ENCODE assay signal across 19 mouse cellular contexts in genomic region chr1:82157013-82157412, GRCm38 (mm10).
DNase-seq lines count a peak whose midpoint lies in the region; ATAC-seq and TF ChIP-seq lines count a peak whose summit lies in the region.
"Had no signal": no experiment of that assay in that cellular context is flagged by ENCODE, and none has a peak within 500 bp of the region (broad histone marks: within the 10 kb centered on the region; RNA-seq: fewer than 3 reads in every experiment).

No protein-coding gene starts in this region.

- H3K4me3 ChIP-seq in hindbrain, postnatal 0 days (ENCODE audit: low read length) = no peak overlapping the region
- no peak overlapping the region for H3K4me3 ChIP-seq in hindbrain, embryonic 10.5 days
- H3K4me3 ChIP-seq in layer of hippocampus, adult 2 months = no peak overlapping the region
- H3K4me3 ChIP-seq: heart, embryonic 15.5 days; hindbrain, embryonic 13.5 days; liver, embryonic 13.5 days; midbrain, embryonic 12.5 days had no signal

- no peaks in the 10 kb centered on the region for H3K27me3 ChIP-seq in hindbrain, postnatal 0 days (ENCODE audit: insufficient read depth, low read length)
- H3K27me3 ChIP-seq in hindbrain, embryonic 10.5 days (ENCODE audit: insufficient read depth, poor library complexity, severe bottlenecking) = no peaks in the 10 kb centered on the region
- H3K27me3 ChIP-seq: heart, embryonic 15.5 days; hindbrain, embryonic 13.5 days; liver, embryonic 13.5 days; midbrain, embryonic 12.5 days had no signal

- 0 out of 2 replicates have a peak, but pooled peaks have one; percentile 49 for ATAC-seq in hindbrain, postnatal 0 days

- no peak for TF ChIP-seq POLR2A in brain, embryonic 14.5 days (IDR thresholded peaks at IDR 0.05; ENCODE audit: borderline replicate concordance, extremely low read depth, insufficient read depth, insufficient read length, poor library complexity, severe bottlenecking)

- no peaks in the 10 kb centered on the region for H3K4me1 ChIP-seq in hindbrain, postnatal 0 days (ENCODE audit: insufficient read depth, low read length)
- no peaks in the 10 kb centered on the region for H3K4me1 ChIP-seq in hindbrain, embryonic 10.5 days (replicated peaks)
- H3K4me1 ChIP-seq: heart, embryonic 15.5 days; hindbrain, embryonic 13.5 days; liver, embryonic 13.5 days; midbrain, embryonic 12.5 days had no signal

- intact Hi-C loops in left cerebral cortex, postnatal 36 days (cut with DNase I) = no loop called here

- no peak overlapping the region for H3K4me2 ChIP-seq in hindbrain, postnatal 0 days (ENCODE audit: low read depth, low read length)
- H3K4me2 ChIP-seq: heart, embryonic 15.5 days; hindbrain, embryonic 13.5 days; liver, embryonic 13.5 days; midbrain, embryonic 12.5 days had no signal

- 50% methylated on average over 1 of the region's 1 CpGs for WGBS in hindbrain, postnatal 0 days
- WGBS in hindbrain, embryonic 10.5 days = 83% methylated on average over 1 of the region's 1 CpGs

- H3K9me3 ChIP-seq in hindbrain, postnatal 0 days (ENCODE audit: low read length) = no peaks in the 10 kb centered on the region
- H3K9me3 ChIP-seq in hindbrain, embryonic 10.5 days = no peaks in the 10 kb centered on the region
- H3K9me3 ChIP-seq: G1E; heart, embryonic 15.5 days; hindbrain, embryonic 13.5 days; liver, embryonic 13.5 days; midbrain, embryonic 12.5 days had no signal

- no peak overlapping the region for H3K27ac ChIP-seq in hindbrain, postnatal 0 days
- H3K27ac ChIP-seq in hindbrain, embryonic 10.5 days = no peak overlapping the region
- H3K27ac ChIP-seq in layer of hippocampus, adult 2 months = peak overlapping the region; percentile 85
- H3K27ac ChIP-seq: heart, embryonic 15.5 days; hindbrain, embryonic 13.5 days; liver, embryonic 13.5 days; midbrain, embryonic 12.5 days had no signal

- no peak overlapping the region for H3K9ac ChIP-seq in hindbrain, postnatal 0 days (replicated peaks; ENCODE audit: low read length)
- H3K9ac ChIP-seq: heart, embryonic 15.5 days; hindbrain, embryonic 13.5 days; liver, embryonic 13.5 days; midbrain, embryonic 12.5 days had no signal

- DNase-seq in hindbrain, postnatal 0 days (ENCODE audit: low spot score) = peak; percentile 17
- DNase-seq in hindbrain, embryonic 10.5 days (ENCODE audit: low spot score) = no peak
- peak; percentile 48 for DNase-seq in brain, embryonic 14.5 days (ENCODE audit: low read depth)
- peak; percentile 54 to 62 for DNase-seq in layer of hippocampus, adult 2 months (ENCODE audit: low spot score in 2 of 2)
- DNase-seq in left cerebral cortex, postnatal 36 days (ENCODE audit: low spot score in 2 of 2) = peak; percentile 6 to 13
- DNase-seq in heart, adult 8-10 months (ENCODE audit: low spot score) = no peak
- no peak for DNase-seq in heart, adult 9 months (ENCODE audit: low spot score in 2 of 2)
- no peak for DNase-seq in embryo, embryonic 10 days (ENCODE audit: low spot score)
- DNase-seq: adrenal gland, adult 8-10 months; cerebellum, adult 9-11 months; embryo, embryonic 11 days; kidney, adult 11 months; kidney, postnatal 10 days; liver, embryonic 13.5 days; lung, postnatal 14 days had no signal

- H3K36me3 ChIP-seq in hindbrain, postnatal 0 days (ENCODE audit: insufficient read depth, low read length) = no peaks in the 10 kb centered on the region
- H3K36me3 ChIP-seq in hindbrain, embryonic 10.5 days = no peaks in the 10 kb centered on the region
- H3K36me3 ChIP-seq: G1E; heart, embryonic 15.5 days; hindbrain, embryonic 13.5 days; liver, embryonic 13.5 days; midbrain, embryonic 12.5 days had no signal

- TF ChIP-seq CTCF in hindbrain, postnatal 0 days (IDR thresholded peaks at IDR 0.05; ENCODE audit: low read depth) = no peak
- TF ChIP-seq CTCF in brain, embryonic 14.5 days (IDR thresholded peaks at IDR 0.05; ENCODE audit: borderline replicate concordance, extremely low read depth, insufficient read depth, insufficient read length) = no peak
- TF ChIP-seq CTCF in layer of hippocampus, adult 2 months (conservative IDR thresholded peaks at IDR 0.05) = no peak

Comparison
In these comparisons a context has a peak if more than half of its experiments do, and no peak if none do; other contexts are left out.
1. DNase-seq: peak in hindbrain, postnatal 0 days (single experiment), brain, embryonic 14.5 days (single experiment), layer of hippocampus, adult 2 months (2 of 2) and left cerebral cortex, postnatal 36 days (2 of 2); none in hindbrain, embryonic 10.5 days (single experiment), heart, adult 8-10 months (single experiment), heart, adult 9 months (0 of 2) and embryo, embryonic 10 days (single experiment).